Mouse (Mus musculus) monocyte, adult 5-6 weeks (primary cell): ENCODE measurements around the gene Fam83e. TPM values are rescaled to one million over a fixed set of nuclear protein-coding genes. Genes with fewer than 3 reads are reported as not detected.
A peak's percentile ranks its signal among the peaks of the same experiment; 100 is the strongest.

Experiments
- ATAC-seq: fragments of 153-309, 156-312 bp; replicated peaks from 2 replicates; pipeline ENCODE4 v1.8.0; 2017; ENCODE audit warnings: mild to moderate bottlenecking; ENCODE audit not compliant: low TSS enrichment, insufficient number of reproducible peaks, severe bottlenecking, poor library complexity, low FRiP score
- total RNA-seq: library from RNA; stranded (forward); fragments of 200-1000, 200-491, 200-594 nt; gene quantifications from 3 replicates; pipeline ENCODE4 v1.2.3, GENCODE M21; 2017

Fam83e gene
- 0.78 to 1.4 TPM in 2 of 3 replicates, not detected in the other for total RNA-seq

- no peak for ATAC-seq
These were observed at the start of gene Fam83e for GRCm38 (mm10) chr7:45720413-45721233. Gene Fam83e (plus strand): TSS chr7:45721212.

GRCm38 (mm10) chr7:45677627-45678295, 43.3 kb upstream of the Fam83e start:
- no peak for ATAC-seq

GRCm38 (mm10) chr7:45678513-45678912, 42.5 kb upstream of the Fam83e start:
- ATAC-seq: no peak

GRCm38 (mm10) chr7:45679966-45680621, 40.9 kb upstream of the Fam83e start:
- no peak for ATAC-seq

GRCm38 (mm10) chr7:45681046-45681736, 39.8 kb upstream of the Fam83e start:
- ATAC-seq: no peak

- ATAC-seq: peak; percentile 79
These were observed 38.6 kb upstream of the Fam83e start for GRCm38 (mm10) chr7:45682144-45683126.

GRCm38 (mm10) chr7:45683396-45684050, 37.5 kb upstream of the Fam83e start, which contains the start of gene Ntn5:
Gene Ntn5 (plus strand): TSS chr7:45684022.
- ATAC-seq: no peak

GRCm38 (mm10) chr7:45685811-45686210, 35.2 kb upstream of the Fam83e start:
- no peak for ATAC-seq

- no peak for ATAC-seq
These were observed 34.2 kb upstream of the Fam83e start for GRCm38 (mm10) chr7:45686841-45687240.

GRCm38 (mm10) chr7:45689099-45689498, 31.9 kb upstream of the Fam83e start:
- peak; percentile 7; the same call in 1 of the 2 replicates for ATAC-seq

- ATAC-seq: no peak
These were observed 31.2 kb upstream of the Fam83e start for GRCm38 (mm10) chr7:45689800-45690199.

- ATAC-seq: no peak
These were observed 28.6 kb upstream of the Fam83e start for GRCm38 (mm10) chr7:45692364-45692763.

GRCm38 (mm10) chr7:45693921-45694591, 27.0 kb upstream of the Fam83e start, which contains the start of gene Sec1:
Gene Sec1 (minus strand): TSS chr7:45694402.
- no peak for ATAC-seq

GRCm38 (mm10) chr7:45695098-45695497, 25.9 kb upstream of the Fam83e start:
- no peak for ATAC-seq

GRCm38 (mm10) chr7:45697894-45698293, 23.1 kb upstream of the Fam83e start:
- ATAC-seq: no peak

- no peak for ATAC-seq
These were observed 21.4 kb upstream of the Fam83e start, which contains the start of gene Car11 for GRCm38 (mm10) chr7:45699523-45700141. Gene Car11 (plus strand): TSS chr7:45699843.
